Mouse (Mus musculus) cortical plate, adult 2 months (tissue): ENCODE measurements at regions not wholly inside any gene's neighbourhood (a gene's known extent, or its start where the extent isn't known, plus 50 kb on each side); places are given as distances from the start of the nearest gene placed in this dataset.

ENCODE experiments used
- CTCF ChIP-seq: fragments of 200-500 bp; IDR thresholded peaks from 2 replicates; pipeline ENCODE4 v1.5.1; 2011; ENCODE audit warnings: mild to moderate bottlenecking, control low read depth, low read length; ENCODE audit not compliant: insufficient read depth; ENCODE audit errors: extremely low read depth
- POLR2A ChIP-seq: fragments of 200-500 bp; IDR thresholded peaks from 2 replicates; pipeline ENCODE4 v1.6.1; 2011; ENCODE audit warnings: mild to moderate bottlenecking, low read length, control low read depth; ENCODE audit not compliant: insufficient read depth; ENCODE audit errors: extremely low read depth

DNA sequence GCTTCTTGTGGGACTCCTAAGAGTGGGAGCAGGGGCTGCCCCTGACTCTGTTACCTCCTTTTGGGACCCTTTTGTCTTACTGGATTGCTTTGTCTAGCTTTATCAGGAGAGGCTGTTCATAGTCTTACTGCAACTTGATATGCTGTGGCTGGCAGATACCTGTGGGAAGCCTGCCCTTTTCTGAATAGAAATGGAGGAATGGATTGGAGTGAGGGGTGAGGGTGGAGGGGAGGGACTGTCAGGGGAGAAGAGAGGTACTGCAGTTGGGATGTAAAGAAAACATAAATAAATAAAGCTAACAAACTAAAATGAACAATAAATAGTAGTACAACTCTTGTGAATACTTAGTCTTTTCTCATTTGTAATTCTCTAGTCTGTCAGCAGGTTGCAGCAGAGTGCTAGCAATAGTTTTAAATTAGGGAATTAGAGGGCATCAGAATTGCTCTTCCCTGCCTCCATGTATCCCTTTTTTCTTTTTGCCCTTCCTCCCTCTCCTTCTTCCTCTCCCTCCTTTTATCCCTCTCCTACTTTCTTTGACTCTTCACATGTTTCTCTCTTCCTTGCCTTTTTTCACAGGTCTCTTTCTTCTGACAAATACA, 72.0 kb upstream of the Dock10 start:
- TF ChIP-seq CTCF: 0 out of 2 replicates have a peak, but pooled peaks have one; percentile 17
- TF ChIP-seq POLR2A: no peak
